Mouse (Mus musculus) mouse embryonic stem cell (cell line): Measurements from ENCODE around the gene Man2a1.

Experiments used
- in situ Hi-C, 2 experiments: fragments of 300-500 bp; cut with MboI; formaldehyde crosslinking; loops; 1 replicate in 1 of 2; 3 replicates in 1 of 2; pipeline ENCODE4 v1.14.3; 2019 to 2020; ENCODE audit warnings: low sequenced_read_pairs in 2 of 2, low pct_unique_long_range_greater_than_20kb in 1 of 2, mixed read lengths in 1 of 2; ENCODE audit not compliant: unreplicated experiment in 1 of 2

Gene Man2a1

GRCm38 (mm10) chr17:64772611-64773010 lies 172.1 kb downstream of the Man2a1 start:
- in situ Hi-C loops, result no loop called here

DNA sequence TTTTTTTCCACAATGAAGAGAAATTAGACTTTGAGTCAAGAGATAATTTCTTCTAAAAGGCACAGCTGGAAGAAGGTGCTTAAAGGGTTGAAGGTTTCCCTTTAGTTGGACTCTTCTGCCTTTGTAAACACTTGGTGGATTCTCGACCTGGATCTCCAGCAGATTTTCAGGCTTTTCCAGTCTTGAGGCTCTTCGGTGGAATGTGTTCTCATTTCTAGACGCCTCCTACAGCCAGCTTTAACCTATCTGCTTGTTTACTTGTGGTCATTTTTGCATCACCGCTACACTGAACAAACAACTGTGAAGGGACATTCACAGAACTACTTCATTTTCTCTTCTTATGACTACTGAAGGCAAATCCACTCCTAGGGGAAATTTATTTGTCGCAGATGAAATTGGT lies 173.7 kb downstream of the Man2a1 start:
- in situ Hi-C loops, result no loop called here

DNA sequence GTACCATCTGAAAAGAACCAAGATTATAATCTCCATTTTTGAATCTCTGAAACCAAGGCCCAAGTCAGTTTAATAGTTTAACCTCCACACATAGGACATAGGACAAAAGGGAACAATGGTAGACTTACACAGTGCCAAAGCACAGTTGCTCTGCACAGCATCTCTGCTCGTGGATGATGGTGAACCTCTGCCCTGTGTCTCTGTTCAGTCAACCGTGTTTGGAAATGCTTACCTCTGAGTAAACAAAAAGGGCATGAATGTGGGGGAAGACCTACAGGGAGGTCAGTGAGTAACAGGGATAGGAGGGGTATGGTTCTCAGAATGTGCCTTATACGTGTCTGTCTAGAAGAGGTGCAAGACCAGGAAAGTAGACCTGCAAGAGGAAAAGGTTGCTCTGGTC lies 177.8 kb downstream of the Man2a1 start:
- in situ Hi-C loops, result no loop called here

DNA sequence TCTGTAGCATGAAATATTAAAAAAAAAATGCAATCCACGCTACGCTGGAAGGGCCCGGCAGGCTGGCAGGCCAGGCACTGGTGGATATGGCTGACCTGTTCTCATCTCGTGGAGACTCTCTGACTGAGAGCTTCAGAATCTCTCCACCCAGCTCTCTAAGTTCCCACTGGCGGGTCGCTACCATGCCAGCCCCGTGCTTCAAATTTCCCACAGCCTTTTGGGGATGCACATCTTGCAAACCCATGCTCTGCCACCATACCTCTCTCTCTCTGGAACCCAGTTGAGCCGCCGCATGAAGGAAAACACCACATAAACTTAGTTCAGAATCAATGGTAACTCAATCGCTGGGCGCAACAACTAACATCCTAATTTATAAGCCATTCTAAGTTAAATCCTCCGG lies 178.2 kb downstream of the Man2a1 start:
- in situ Hi-C loops, result no loop called here

- in situ Hi-C loops, result no loop called here
Observed at GRCm38 (mm10) chr17:64780753-64781490, 180.4 kb downstream of the Man2a1 start.

DNA sequence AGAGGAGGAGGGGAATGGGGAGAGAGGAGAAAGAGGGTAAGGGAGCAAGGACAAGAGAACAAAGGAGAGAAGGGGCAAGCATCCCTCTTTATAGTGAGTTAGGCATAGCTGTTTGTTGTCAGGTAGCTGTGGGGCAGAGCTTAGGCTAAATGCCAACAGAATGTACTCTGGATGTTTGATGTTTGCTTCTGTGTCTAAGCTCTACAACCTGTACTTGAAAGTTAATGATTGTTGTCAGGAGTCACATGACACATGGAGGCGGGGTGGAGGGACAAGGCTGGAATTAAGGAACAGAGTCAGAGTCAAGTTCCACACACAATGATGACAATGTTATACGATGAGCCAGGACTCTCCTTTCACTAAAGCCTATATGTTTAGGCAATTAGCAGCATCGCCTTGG lies 181.8 kb downstream of the Man2a1 start:
- in situ Hi-C loops, result no loop called here

- in situ Hi-C loops, result no loop called here
Observed at GRCm38 (mm10) chr17:64785961-64786360, 185.4 kb downstream of the Man2a1 start.

DNA sequence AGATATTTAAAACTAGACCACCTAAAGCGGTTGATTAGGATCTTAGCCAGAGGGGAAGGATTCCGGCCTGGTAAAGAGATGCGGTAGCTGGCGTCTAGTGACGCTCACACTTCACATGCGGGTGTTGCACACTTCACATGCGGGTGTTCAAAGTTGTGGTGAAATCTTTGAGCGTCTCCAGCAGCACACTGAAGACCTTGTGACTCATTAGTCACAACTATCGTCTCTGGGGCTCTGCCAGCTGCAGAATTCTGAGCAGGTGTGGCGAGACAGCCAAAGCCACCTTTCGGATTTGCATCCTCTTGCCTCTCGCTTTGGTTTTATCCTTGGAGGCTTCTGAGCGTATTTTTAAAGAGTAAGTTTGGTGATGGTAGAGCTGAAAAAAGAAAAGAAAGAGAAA lies 187.8 kb downstream of the Man2a1 start:
- in situ Hi-C loops, result no loop called here

DNA sequence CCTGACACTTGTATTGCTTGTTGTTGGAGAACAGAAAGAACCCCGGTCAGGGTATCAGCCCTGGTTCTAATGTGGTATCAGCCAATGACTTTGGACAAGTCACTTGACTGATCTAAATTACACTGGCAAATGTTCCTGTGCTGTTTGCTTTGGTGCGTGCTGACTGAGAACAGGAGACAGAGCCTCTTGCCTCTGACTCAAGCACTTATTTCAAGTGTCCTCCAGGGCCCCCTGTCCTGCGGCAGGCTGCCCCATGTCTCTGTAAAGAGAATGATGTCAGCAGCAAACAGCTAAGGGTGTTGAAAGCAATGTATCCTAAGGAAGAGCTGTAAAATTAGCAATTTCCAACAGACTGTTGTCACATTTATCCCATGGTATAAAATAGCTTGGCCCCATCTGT lies 188.6 kb downstream of the Man2a1 start:
- in situ Hi-C loops, result no loop called here

DNA sequence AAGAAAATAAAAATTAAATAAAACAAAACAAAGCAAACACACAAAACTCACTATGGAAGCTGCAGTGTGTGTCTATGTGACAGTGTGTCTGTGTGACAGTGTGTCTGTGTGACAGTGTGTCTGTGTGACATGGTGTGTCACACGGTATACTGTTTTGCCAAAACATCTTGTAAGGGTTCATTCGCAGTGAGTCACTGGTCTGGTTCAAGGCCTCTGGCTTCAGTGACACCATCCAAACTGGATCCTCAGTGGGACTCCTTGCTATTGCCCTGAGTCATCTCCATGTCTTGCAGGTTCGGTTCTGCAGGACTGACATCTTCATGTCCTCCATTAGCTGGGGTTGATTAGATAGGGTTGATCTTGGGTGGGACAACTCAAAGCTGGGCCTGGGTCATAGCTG lies 191.5 kb downstream of the Man2a1 start:
- in situ Hi-C loops, result no loop called here

DNA sequence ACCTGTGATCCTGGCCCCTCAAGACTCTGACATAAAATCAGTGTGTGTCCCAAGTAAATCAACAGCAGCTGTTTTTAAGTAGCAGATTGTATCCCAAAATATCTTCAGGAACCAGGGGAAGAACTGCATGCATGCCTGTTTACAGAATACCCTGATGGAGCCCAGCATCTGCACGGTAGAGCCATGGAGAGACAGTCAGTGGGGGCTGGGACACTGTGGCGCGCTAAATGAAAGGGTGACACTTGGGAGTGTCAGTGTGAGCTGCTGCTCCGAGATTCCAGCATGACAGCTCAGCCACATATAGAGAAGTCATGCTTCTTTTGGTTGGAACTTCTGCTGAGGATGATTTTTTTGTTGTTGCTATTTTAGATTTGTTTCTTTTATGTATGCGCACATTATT lies 192.1 kb downstream of the Man2a1 start:
- in situ Hi-C loops, result no loop called here

GRCm38 (mm10) chr17:64802168-64802955 lies 201.8 kb downstream of the Man2a1 start:
- in situ Hi-C loops, result no loop called here

GRCm38 (mm10) chr17:64802956-64803275 lies 202.4 kb downstream of the Man2a1 start:
- in situ Hi-C loops, result no loop called here
